ENCODE assay signal across 9 mouse cellular contexts in genomic region chr7:30347828-30348227, GRCm38 (mm10). TPM values are rescaled to one million over a fixed set of nuclear protein-coding genes. Genes with fewer than 3 reads are reported as not detected.
DNase-seq lines count a peak whose midpoint lies in the region; ATAC-seq and TF ChIP-seq lines count a peak whose summit lies in the region.
"Had no signal": no experiment of that assay in that cellular context is flagged by ENCODE, and none has a peak within 500 bp of the region (broad histone marks: within the 10 kb centered on the region; RNA-seq: fewer than 3 reads in every experiment).

No protein-coding gene starts in this region.

- no peak overlapping the region for H3K9ac ChIP-seq in CH12.LX (ENCODE audit: insufficient read depth, low read depth)
- H3K9ac ChIP-seq in lung, postnatal 0 days (replicated peaks; ENCODE audit: low read depth), result no peak overlapping the region
- H3K9ac ChIP-seq: limb, embryonic 15.5 days had no signal

- no peak overlapping the region for H3K4me3 ChIP-seq in CH12.LX (replicated peaks in 1 of 3; ENCODE audit: low read depth in 2 of 3, low read length in 2 of 3, poor library complexity in 1 of 3)
- H3K4me3 ChIP-seq in lung, postnatal 0 days (ENCODE audit: low read depth, low read length), result no peak overlapping the region
- H3K4me3 ChIP-seq: limb, embryonic 15.5 days had no signal

- H3K27ac ChIP-seq in CH12.LX (ENCODE audit: insufficient read depth, low read depth), result no peak overlapping the region
- no peak overlapping the region for H3K27ac ChIP-seq in lung, postnatal 0 days (ENCODE audit: low read length)
- H3K27ac ChIP-seq: limb, embryonic 15.5 days had no signal

- H3K4me1 ChIP-seq in CH12.LX (ENCODE audit: control insufficient read depth in 1 of 2, insufficient read depth in 2 of 2), result no peaks in the 10 kb centered on the region
- no peaks in the 10 kb centered on the region for H3K4me1 ChIP-seq in lung, postnatal 0 days (ENCODE audit: insufficient read depth, low read depth, low read length)

- H3K9me3 ChIP-seq in CH12.LX (replicated peaks; ENCODE audit: low read length), result no peaks in the 10 kb centered on the region
- H3K9me3 ChIP-seq in lung, postnatal 0 days (ENCODE audit: low read length), result no peaks in the 10 kb centered on the region
- H3K9me3 ChIP-seq: limb, embryonic 15.5 days had no signal

- in situ Hi-C loops in CH12.LX (cut with MboI; ENCODE audit: low pct_ligation_motif_present, low pct_unique_long_range_greater_than_20kb, low sequenced_read_pairs), result no loop called here

- peak; percentile 56 for DNase-seq in CH12.LX (ENCODE audit: extremely low read depth)
- peak; percentile 72 for DNase-seq in adrenal gland, adult 2 months
- peak; percentile 67 for DNase-seq in embryo, embryonic 11.5 days (ENCODE audit: low read depth, low spot score)
- peak; percentile 70 to 84 for DNase-seq in layer of hippocampus, adult 18-20 months (ENCODE audit: low spot score in 2 of 2)
- peak; percentile 71 for DNase-seq in lung, postnatal 0 days (ENCODE audit: low spot score)
- peak; percentile 50 for DNase-seq in retina, postnatal 7 days (ENCODE audit: low read depth, low spot score)
- DNase-seq in yolk sac, embryonic 10.5 days (ENCODE audit: low spot score), result peak; percentile 23

- TF ChIP-seq RAD21 in CH12.LX (IDR thresholded peaks at IDR 0.05; ENCODE audit: low read depth, low read length), result peak; percentile 60

- peak; percentile 87 for ATAC-seq in granulocyte monocyte progenitor cell, adult 5-6 weeks (replicated peaks; ENCODE audit: poor library complexity, severe bottlenecking)
- peak; percentile 33; the same call in 1 of the 2 replicates for ATAC-seq in lung, postnatal 0 days

- no peak for TF ChIP-seq EP300 in CH12.LX (IDR thresholded peaks at IDR 0.05; ENCODE audit: low read length)
- no peak for TF ChIP-seq EP300 in lung, postnatal 0 days (IDR thresholded peaks at IDR 0.05)

- no peak for TF ChIP-seq POLR2A in CH12.LX (IDR thresholded peaks at IDR 0.05; ENCODE audit: low read depth, low read length)

- H3K27me3 ChIP-seq in CH12.LX (replicated peaks), result peaks cover 87% of the 10 kb centered on the region
- peaks cover 19% of the 10 kb centered on the region for H3K27me3 ChIP-seq in lung, postnatal 0 days (replicated peaks; ENCODE audit: insufficient read depth, low read length)

- dilution Hi-C loops in CH12.LX (cut with MboI; ENCODE audit: extremely low pct_ligation_motif_present, extremely low pct_unique_long_range_greater_than_20kb, low sequenced_read_pairs), result no loop called here

- H3K4me2 ChIP-seq in CH12.LX (ENCODE audit: insufficient read depth, low read depth, poor library complexity, severe bottlenecking), result no peak overlapping the region
- H3K4me2 ChIP-seq in lung, postnatal 0 days (replicated peaks; ENCODE audit: low read depth, low read length), result no peak overlapping the region
- H3K4me2 ChIP-seq: limb, embryonic 15.5 days had no signal

- no peaks in the 10 kb centered on the region for H3K79me2 ChIP-seq in CH12.LX (replicated peaks; ENCODE audit: control insufficient read depth, extremely low read depth, insufficient read depth, poor library complexity, severe bottlenecking)

- 4% methylated on average over 30 of the region's 30 CpGs for WGBS in lung, postnatal 0 days

- no peaks in the 10 kb centered on the region for H3K36me3 ChIP-seq in CH12.LX (replicated peaks in 1 of 2; ENCODE audit: control insufficient read depth in 1 of 2, insufficient read depth in 1 of 2, low read length in 1 of 2)
- no peaks in the 10 kb centered on the region for H3K36me3 ChIP-seq in lung, postnatal 0 days (ENCODE audit: insufficient read depth, low read length)
- H3K36me3 ChIP-seq: limb, embryonic 15.5 days had no signal

- TF ChIP-seq CTCF in CH12.LX (conservative IDR thresholded peaks at IDR 0.05 in 1 of 2, IDR thresholded peaks at IDR 0.05 in 1 of 2; ENCODE audit: low read depth in 2 of 2, low read length in 2 of 2), result peak; percentile 63 to 89
- peak; percentile 82 for TF ChIP-seq CTCF in lung, postnatal 0 days (IDR thresholded peaks at IDR 0.05)

TF ChIP-seq in CH12.LX, 34 proteins besides CTCF, POLR2A, EP300 and RAD21:
- no peak for TF ChIP-seq NRF1 (IDR thresholded peaks at IDR 0.05; ENCODE audit: low read depth, low read length)
- TF ChIP-seq GABPA (IDR thresholded peaks at IDR 0.05; ENCODE audit: insufficient replicate concordance, low read depth, low read length), result no peak
- TF ChIP-seq MYC (IDR thresholded peaks at IDR 0.05; ENCODE audit: low read depth, low read length), result peak; percentile 93
- TF ChIP-seq MXI1 (IDR thresholded peaks at IDR 0.05; ENCODE audit: low read depth, low read length), result peak; percentile 94
- TF ChIP-seq MAX (IDR thresholded peaks at IDR 0.05; ENCODE audit: low read length), result peak; percentile 92
- TF ChIP-seq NELFE (IDR thresholded peaks at IDR 0.05; ENCODE audit: low read depth, low read length), result peak; percentile 35; the same call in 1 of the 2 replicates
- peak; percentile 15; the same call in 1 of the 2 replicates for TF ChIP-seq USF1 (IDR thresholded peaks at IDR 0.05; ENCODE audit: low read depth, low read length)
- TF ChIP-seq JUND (conservative IDR thresholded peaks at IDR 0.05; ENCODE audit: low read depth, low read length), result no peak
- TF ChIP-seq SIN3A (IDR thresholded peaks at IDR 0.05; ENCODE audit: low read length), result peak; percentile 47; the same call in 1 of the 2 replicates
- TF ChIP-seq SMC3 (IDR thresholded peaks at IDR 0.05; ENCODE audit: low read depth, low read length), result peak; percentile 87
TF ChIP-seq in CH12.LX: peak in this region for 7.

RNA-seq across cellular contexts. Expression of gene Lrfn3, which starts 14.7 kb away (rescaled TPM):
- total RNA-seq in CH12.LX (2012; rRNA removed), result 0.04 and 0.08 TPM in 2 replicates
- total RNA-seq in CH12.LX (2014; rRNA removed), result not detected in 2 replicates
- not detected in 2 replicates for polyA plus RNA-seq in CH12.LX (2012; ENCODE audit: insufficient read length, low read depth)
- 10 to 100 TPM in 1 of 2 experiments, 1 to 10 TPM in 1; 8.2 to 11.9 TPM for total RNA-seq in adrenal gland, adult 2 months (2021)
- 32.9 and 37.6 TPM in 2 replicates for polyA plus RNA-seq in adrenal gland, adult 2 months (2012; rRNA removed)
- not detected in 2 replicates for total RNA-seq in granulocyte monocyte progenitor cell, adult 5-6 weeks (2014; fragmentation: Nextera tagmentation)
- total RNA-seq in granulocyte monocyte progenitor cell, adult 5-6 weeks (2017), result not detected in 2 replicates
- total RNA-seq in layer of hippocampus, adult 18-20 months (2021), result 10 to 100 TPM; 29.9 to 32.6 TPM
- 2.0 and 2.8 TPM in 2 replicates for polyA plus RNA-seq in lung, postnatal 0 days (2015; fragmentation: Nextera tagmentation; extraction: Ambion mirVana)

RNA-seq across cellular contexts. Expression of gene Sdhaf1, which starts 24.1 kb away (rescaled TPM):
- total RNA-seq in CH12.LX (2012; rRNA removed), result 12.8 and 14.1 TPM in 2 replicates
- 16.0 and 18.5 TPM in 2 replicates for total RNA-seq in CH12.LX (2014; rRNA removed)
- polyA plus RNA-seq in CH12.LX (2012; ENCODE audit: insufficient read length, low read depth), result 8.8 and 11.3 TPM in 2 replicates
- 10 to 100 TPM in 1 of 2 experiments, 1 to 10 TPM in 1; 9.1 to 18.7 TPM for total RNA-seq in adrenal gland, adult 2 months (2021)
- 52.4 and 74.3 TPM in 2 replicates for polyA plus RNA-seq in adrenal gland, adult 2 months (2012; rRNA removed)
- 10.5 and 11.8 TPM in 2 replicates for total RNA-seq in granulocyte monocyte progenitor cell, adult 5-6 weeks (2014; fragmentation: Nextera tagmentation)
- 7.8 and 12.9 TPM in 2 replicates for total RNA-seq in granulocyte monocyte progenitor cell, adult 5-6 weeks (2017)
- total RNA-seq in layer of hippocampus, adult 18-20 months (2021), result 1 to 10 TPM; 6.3 to 6.6 TPM
- polyA plus RNA-seq in lung, postnatal 0 days (2015; fragmentation: Nextera tagmentation; extraction: Ambion mirVana), result 17.6 and 20.0 TPM in 2 replicates

RNA-seq across cellular contexts. Expression of gene E130208F15Rik, which starts 26.3 kb away (rescaled TPM):
- total RNA-seq in CH12.LX (2012; rRNA removed), result 5.6 and 6.2 TPM in 2 replicates
- total RNA-seq in CH12.LX (2014; rRNA removed), result 0.35 and 0.70 TPM in 2 replicates
- 6.2 and 9.7 TPM in 2 replicates for polyA plus RNA-seq in CH12.LX (2012; ENCODE audit: insufficient read length, low read depth)
- 1 to 10 TPM; 1.2 to 1.6 TPM for total RNA-seq in adrenal gland, adult 2 months (2021)
- 2.0 and 2.7 TPM in 2 replicates for polyA plus RNA-seq in adrenal gland, adult 2 months (2012; rRNA removed)
- total RNA-seq in granulocyte monocyte progenitor cell, adult 5-6 weeks (2014; fragmentation: Nextera tagmentation), result 0.60 TPM in 1 of 2 replicates, not detected in the other
- 1.6 and 2.5 TPM in 2 replicates for total RNA-seq in granulocyte monocyte progenitor cell, adult 5-6 weeks (2017)
- total RNA-seq in layer of hippocampus, adult 18-20 months (2021), result under 1 TPM; 0.30 to 0.43 TPM
- polyA plus RNA-seq in lung, postnatal 0 days (2015; fragmentation: Nextera tagmentation; extraction: Ambion mirVana), result not detected in 2 replicates
- polyA plus RNA-seq: limb, embryonic 15.5 days had no signal

RNA-seq across cellular contexts. Expression of gene Syne4, which starts 33.2 kb away (rescaled TPM):
- total RNA-seq in CH12.LX (2012; rRNA removed) (1.7 and 1.9 TPM in 2 replicates), CH12.LX (2014; rRNA removed) (0.70 and 0.81 TPM in 2 replicates)
- 3.1 and 4.1 TPM in 2 replicates for polyA plus RNA-seq in CH12.LX (2012; ENCODE audit: insufficient read length, low read depth)
- 10 to 100 TPM; 18.8 to 34.5 TPM for total RNA-seq in adrenal gland, adult 2 months (2021)
- 51.8 and 59.1 TPM in 2 replicates for polyA plus RNA-seq in adrenal gland, adult 2 months (2012; rRNA removed)
- total RNA-seq in granulocyte monocyte progenitor cell, adult 5-6 weeks (2014; fragmentation: Nextera tagmentation), result 6.3 and 8.7 TPM in 2 replicates
- 0.99 TPM in 1 of 2 replicates, not detected in the other for total RNA-seq in granulocyte monocyte progenitor cell, adult 5-6 weeks (2017)
- total RNA-seq in layer of hippocampus, adult 18-20 months (2021), result 10 to 100 TPM; 10.5 to 10.9 TPM
- 13.1 and 17.2 TPM in 2 replicates for polyA plus RNA-seq in lung, postnatal 0 days (2015; fragmentation: Nextera tagmentation; extraction: Ambion mirVana)

RNA-seq across cellular contexts. Expression of gene Alkbh6, which starts 39.3 kb away (rescaled TPM):
- total RNA-seq in CH12.LX (2012; rRNA removed) (33.9 and 35.7 TPM in 2 replicates), CH12.LX (2014; rRNA removed) (28.8 and 31.7 TPM in 2 replicates)
- polyA plus RNA-seq in CH12.LX (2012; ENCODE audit: insufficient read length, low read depth), result 25.2 and 25.4 TPM in 2 replicates
- total RNA-seq in adrenal gland, adult 2 months (2021), result 10 to 100 TPM; 57.8 to 73.6 TPM
- polyA plus RNA-seq in adrenal gland, adult 2 months (2012; rRNA removed), result 276 and 312 TPM in 2 replicates
- total RNA-seq in granulocyte monocyte progenitor cell, adult 5-6 weeks (2014; fragmentation: Nextera tagmentation), result 32.6 and 33.3 TPM in 2 replicates
- total RNA-seq in granulocyte monocyte progenitor cell, adult 5-6 weeks (2017), result 30.1 and 35.5 TPM in 2 replicates
- 10 to 100 TPM; 55.2 to 63.0 TPM for total RNA-seq in layer of hippocampus, adult 18-20 months (2021)
- 60.6 and 78.2 TPM in 2 replicates for polyA plus RNA-seq in lung, postnatal 0 days (2015; fragmentation: Nextera tagmentation; extraction: Ambion mirVana)

Comparison
In these comparisons a context has a peak if more than half of its experiments do, and no peak if none do; other contexts are left out.
1. DNase-seq: peak in every context shown above with its lines; median percentile 77 in layer of hippocampus, adult 18-20 months; 72 in adrenal gland, adult 2 months; 71 in lung, postnatal 0 days; 67 in embryo, embryonic 11.5 days; 56 in CH12.LX; 50 in retina, postnatal 7 days; 23 in yolk sac, embryonic 10.5 days.
2. RNA of gene Lrfn3, which starts 14.7 kb away (total RNA-seq): 29.9 to 32.6 TPM in layer of hippocampus, adult 18-20 months and 8.2 to 11.9 TPM in adrenal gland, adult 2 months; 0.04 to 0.08 TPM in CH12.LX and not detected in granulocyte monocyte progenitor cell, adult 5-6 weeks; every median in the first group is over 4 times any median in the second.